Mouse (Mus musculus): ENCODE measurements around the gene Plxnd1. TPM values are rescaled to one million over a fixed set of nuclear protein-coding genes. Genes with fewer than 3 reads are reported as not detected.

Gene Plxnd1
- polyA plus RNA-seq, 1 experiment from 2014 or later: 84.2 TPM

GRCm38 (mm10) chr6:115911763-115912162 lies 83.0 kb downstream of the Plxnd1 start:
- no peak for TF ChIP-seq CTCF (IDR thresholded peaks at IDR 0.05; ENCODE audit: low read depth)
- peaks cover 13% of the 10 kb centered on the region for H3K4me1 ChIP-seq (ENCODE audit: insufficient read depth)
- no peak overlapping the region for H3K4me2 ChIP-seq
- ATAC-seq (ENCODE audit: insufficient read depth) (no peak), DNase-seq (no peak)
- no peak overlapping the region for H3K4me3 ChIP-seq (ENCODE audit: low read depth, low read length)
- no peaks in the 10 kb centered on the region for H3K9me3 ChIP-seq (ENCODE audit: low read depth, low read length)
- H3K9ac ChIP-seq: no peak overlapping the region
- H3K36me3 ChIP-seq (ENCODE audit: insufficient read depth): 0 out of 2 replicates have a peak, but pooled peaks cover 2% of the 10 kb centered on the region
- WGBS: 78% methylated on average over 6 of the region's 6 CpGs
- no peaks in the 10 kb centered on the region for H3K27me3 ChIP-seq (ENCODE audit: insufficient read depth, low read length)
- peak overlapping the region; percentile 31; the same call in 1 of the 2 replicates for H3K27ac ChIP-seq (ENCODE audit: low read depth)

GRCm38 (mm10) chr6:115909940-115910339 lies 84.9 kb downstream of the Plxnd1 start:
- peak; percentile 78 for ATAC-seq (ENCODE audit: insufficient read depth)
- H3K4me2 ChIP-seq: no peak overlapping the region
- H3K9ac ChIP-seq: no peak overlapping the region
- TF ChIP-seq CTCF (IDR thresholded peaks at IDR 0.05; ENCODE audit: low read depth): no peak
- H3K27me3 ChIP-seq (ENCODE audit: insufficient read depth, low read length): no peaks in the 10 kb centered on the region
- peaks cover 13% of the 10 kb centered on the region for H3K4me1 ChIP-seq (ENCODE audit: insufficient read depth)
- H3K9me3 ChIP-seq (ENCODE audit: low read depth, low read length): no peaks in the 10 kb centered on the region
- WGBS: 29% methylated on average over 8 of the region's 8 CpGs
- peak overlapping the region; percentile 73; the same call in 1 of the 2 replicates for H3K27ac ChIP-seq (ENCODE audit: low read depth)
- H3K4me3 ChIP-seq (ENCODE audit: low read depth, low read length): no peak overlapping the region
- DNase-seq: peak; percentile 82
- H3K36me3 ChIP-seq (ENCODE audit: insufficient read depth): 0 out of 2 replicates have a peak, but pooled peaks cover 9% of the 10 kb centered on the region

DNA sequence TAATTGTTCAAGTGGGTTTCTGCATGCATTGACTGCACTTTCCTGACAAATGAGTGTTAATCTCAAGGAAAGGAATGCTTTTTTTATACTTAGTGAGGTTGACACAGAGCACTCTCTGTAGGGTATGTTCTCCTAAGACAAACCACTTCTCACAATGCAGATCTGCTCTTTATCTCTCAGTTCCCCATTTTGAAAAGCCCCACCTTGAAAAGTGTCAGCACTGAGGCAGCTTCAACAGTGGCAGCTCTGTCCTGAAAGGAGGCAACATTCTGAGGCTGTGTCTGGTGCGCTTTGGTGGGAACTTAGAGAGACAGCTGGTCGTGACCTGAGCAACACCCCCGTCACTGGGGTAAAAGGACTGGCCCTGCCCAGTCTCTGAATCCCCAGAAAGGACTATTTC lies 85.8 kb downstream of the Plxnd1 start:
- H3K36me3 ChIP-seq (ENCODE audit: insufficient read depth): 0 out of 2 replicates have a peak, but pooled peaks cover 9% of the 10 kb centered on the region
- TF ChIP-seq CTCF (IDR thresholded peaks at IDR 0.05; ENCODE audit: low read depth): no peak
- peak overlapping the region; percentile 73; the same call in 1 of the 2 replicates for H3K27ac ChIP-seq (ENCODE audit: low read depth)
- ATAC-seq (ENCODE audit: insufficient read depth): no peak
- H3K9ac ChIP-seq: no peak overlapping the region
- H3K4me2 ChIP-seq: no peak overlapping the region
- no peak for DNase-seq
- H3K4me3 ChIP-seq (ENCODE audit: low read depth, low read length): no peak overlapping the region
- 58% methylated on average over 3 of the region's 3 CpGs for WGBS
- H3K9me3 ChIP-seq (ENCODE audit: low read depth, low read length): no peaks in the 10 kb centered on the region
- H3K4me1 ChIP-seq (ENCODE audit: insufficient read depth): peaks cover 17% of the 10 kb centered on the region
- H3K27me3 ChIP-seq (ENCODE audit: insufficient read depth, low read length): no peaks in the 10 kb centered on the region

- DNase-seq: peak; percentile 24
- no peak for ATAC-seq (ENCODE audit: insufficient read depth)
- Histone ChIP-seq H3K9me3 (ENCODE audit: low read depth, low read length) (no peaks in the 10 kb centered on the region), H3K4me1 (ENCODE audit: insufficient read depth) (peaks cover 17% of the 10 kb centered on the region), H3K27me3 (ENCODE audit: insufficient read depth, low read length) (no peaks in the 10 kb centered on the region), H3K27ac (ENCODE audit: low read depth) (peak overlapping the region; percentile 50), H3K36me3 (ENCODE audit: insufficient read depth) (peaks cover 9% of the 10 kb centered on the region; the same call in 1 of the 2 replicates), H3K9ac (no peak overlapping the region; the same call in 1 of the 2 replicates), H3K4me3 (ENCODE audit: low read depth, low read length) (no peak overlapping the region), H3K4me2 (no peak overlapping the region)
- 30% methylated on average over 6 of the region's 6 CpGs for WGBS
- no peak for TF ChIP-seq CTCF (IDR thresholded peaks at IDR 0.05; ENCODE audit: low read depth)
Measured at GRCm38 (mm10) chr6:115908421-115908982, 86.3 kb downstream of the Plxnd1 start.

DNA sequence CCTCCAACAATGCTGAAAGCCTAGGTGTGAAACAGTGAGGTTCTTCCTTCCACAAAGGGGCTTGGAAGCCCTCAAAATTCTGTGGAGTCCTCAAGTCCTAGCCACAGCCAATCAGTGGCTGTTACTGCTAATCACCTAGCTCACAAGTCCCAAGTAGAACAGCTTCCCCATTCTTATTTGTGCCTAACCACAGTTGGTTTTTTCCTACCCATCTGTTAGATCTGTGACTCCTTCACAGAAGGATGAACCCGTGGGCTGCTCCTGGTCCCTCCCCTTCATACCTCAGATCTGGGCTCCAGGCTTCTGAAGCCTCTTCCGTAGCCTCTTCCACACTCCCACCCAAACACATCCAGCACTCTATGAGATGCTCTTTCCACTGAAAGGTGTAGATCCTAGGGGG lies 87.9 kb downstream of the Plxnd1 start:
- Histone ChIP-seq H3K36me3 (ENCODE audit: insufficient read depth) (peaks cover 14% of the 10 kb centered on the region; the same call in 1 of the 2 replicates), H3K4me2 (no peak overlapping the region), H3K9ac (no peak overlapping the region), H3K27ac (ENCODE audit: low read depth) (no peak overlapping the region), H3K9me3 (ENCODE audit: low read depth, low read length) (no peaks in the 10 kb centered on the region), H3K27me3 (ENCODE audit: insufficient read depth, low read length) (no peaks in the 10 kb centered on the region), H3K4me1 (ENCODE audit: insufficient read depth) (peaks cover 17% of the 10 kb centered on the region), H3K4me3 (ENCODE audit: low read depth, low read length) (no peak overlapping the region)
- TF ChIP-seq CTCF (IDR thresholded peaks at IDR 0.05; ENCODE audit: low read depth): no peak
- DNase-seq: no peak
- ATAC-seq (ENCODE audit: insufficient read depth): no peak
- WGBS: 64% methylated on average over 2 of the region's 2 CpGs

GRCm38 (mm10) chr6:115906455-115906854 lies 88.3 kb downstream of the Plxnd1 start:
- Histone ChIP-seq H3K27ac (ENCODE audit: low read depth) (peak overlapping the region; percentile 9; the same call in 1 of the 2 replicates), H3K4me2 (no peak overlapping the region), H3K9me3 (ENCODE audit: low read depth, low read length) (no peaks in the 10 kb centered on the region), H3K36me3 (ENCODE audit: insufficient read depth) (peaks cover 14% of the 10 kb centered on the region; the same call in 1 of the 2 replicates), H3K27me3 (ENCODE audit: insufficient read depth, low read length) (no peaks in the 10 kb centered on the region), H3K4me1 (ENCODE audit: insufficient read depth) (peaks cover 17% of the 10 kb centered on the region), H3K9ac (no peak overlapping the region), H3K4me3 (ENCODE audit: low read depth, low read length) (no peak overlapping the region)
- ATAC-seq (ENCODE audit: insufficient read depth) (no peak), DNase-seq (no peak)
- TF ChIP-seq CTCF (IDR thresholded peaks at IDR 0.05; ENCODE audit: low read depth): no peak
- WGBS: 74% methylated on average over 1 of the region's 1 CpGs

DNA sequence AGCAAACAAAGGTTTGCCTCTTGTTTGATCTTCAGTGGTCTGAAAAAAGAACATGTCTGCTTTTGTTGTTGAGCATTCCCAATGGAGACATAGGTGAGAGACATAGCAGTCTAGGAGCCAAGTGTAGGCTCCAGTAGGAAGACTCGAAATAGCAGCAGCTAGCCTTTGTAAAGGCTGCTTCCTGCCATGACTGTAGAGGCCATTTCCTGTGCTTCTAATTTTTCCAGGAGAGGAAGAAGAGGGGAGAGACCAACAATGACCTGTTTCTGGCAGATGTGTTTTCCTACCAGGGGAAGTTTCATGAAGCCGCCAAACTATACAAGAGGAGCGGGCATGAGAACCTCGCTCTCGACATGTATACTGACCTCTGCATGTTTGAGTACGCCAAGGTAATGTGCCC lies 89.2 kb downstream of the Plxnd1 start:
- 65% methylated on average over 6 of the region's 6 CpGs for WGBS
- Histone ChIP-seq H3K4me2 (no peak overlapping the region), H3K4me1 (ENCODE audit: insufficient read depth) (peaks cover 17% of the 10 kb centered on the region), H3K9ac (no peak overlapping the region), H3K36me3 (ENCODE audit: insufficient read depth) (peaks cover 14% of the 10 kb centered on the region; the same call in 1 of the 2 replicates), H3K27ac (ENCODE audit: low read depth) (peak overlapping the region; percentile 67), H3K9me3 (ENCODE audit: low read depth, low read length) (no peaks in the 10 kb centered on the region), H3K4me3 (ENCODE audit: low read depth, low read length) (no peak overlapping the region), H3K27me3 (ENCODE audit: insufficient read depth, low read length) (no peaks in the 10 kb centered on the region)
- DNase-seq: peak; percentile 52
- no peak for ATAC-seq (ENCODE audit: insufficient read depth)
- no peak for TF ChIP-seq CTCF (IDR thresholded peaks at IDR 0.05; ENCODE audit: low read depth)

Other genes starting within 250 kb of the Plxnd1 start
- 2.2 and 2.4 TPM in 2 replicates for gene Tmem40, start 232.6 kb downstream of the Plxnd1 start, polyA plus RNA-seq (2014; fragmentation: Nextera tagmentation; extraction: Ambion mirVana)
- 38.3 and 46.3 TPM in 2 replicates for gene Cand2, start 220.5 kb downstream of the Plxnd1 start, polyA plus RNA-seq (2014; fragmentation: Nextera tagmentation; extraction: Ambion mirVana)
- gene Rpl32, start 186.3 kb downstream of the Plxnd1 start, polyA plus RNA-seq (2014; fragmentation: Nextera tagmentation; extraction: Ambion mirVana): 2,372 and 2,581 TPM in 2 replicates
- 0.80 and 0.87 TPM in 2 replicates for gene Efcab12, start 156.6 kb downstream of the Plxnd1 start, polyA plus RNA-seq (2014; fragmentation: Nextera tagmentation; extraction: Ambion mirVana)
- gene Mbd4, start 141.6 kb downstream of the Plxnd1 start, polyA plus RNA-seq (2014; fragmentation: Nextera tagmentation; extraction: Ambion mirVana): 17.1 and 20.1 TPM in 2 replicates
- gene Ift122, start 141.5 kb downstream of the Plxnd1 start, polyA plus RNA-seq (2014; fragmentation: Nextera tagmentation; extraction: Ambion mirVana): 22.2 and 25.6 TPM in 2 replicates
- gene Rho, start 63.3 kb downstream of the Plxnd1 start, polyA plus RNA-seq (2014; fragmentation: Nextera tagmentation; extraction: Ambion mirVana): 0.09 and 0.18 TPM in 2 replicates
- gene H1foo, start 50.1 kb downstream of the Plxnd1 start, polyA plus RNA-seq (2014; fragmentation: Nextera tagmentation; extraction: Ambion mirVana): not detected in 2 replicates
- 14.3 and 15.1 TPM in 2 replicates for gene Tmcc1, start 198.5 kb upstream of the Plxnd1 start, polyA plus RNA-seq (2014; fragmentation: Nextera tagmentation; extraction: Ambion mirVana)
- 41.4 and 42.4 TPM in 2 replicates for gene Washc2, start 213.0 kb upstream of the Plxnd1 start, polyA plus RNA-seq (2014; fragmentation: Nextera tagmentation; extraction: Ambion mirVana)